Mouse (Mus musculus) gastrocnemius, postnatal 25 days (tissue): Measurements from ENCODE around the gene Pomt2. TPM values are rescaled to one million over a fixed set of nuclear protein-coding genes. Genes with fewer than 3 reads are reported as not detected.

Source experiments
- total RNA-seq, 2 experiments: library from RNA; stranded (reverse); gene quantifications; 1 replicate in 1 of 2; 2 replicates in 1 of 2; pipeline ENCODE4 v1.2.3; 2021

Pomt2 gene
- total RNA-seq, 2 experiments from 2014 or later: 4.7 to 5.0 TPM

Other genes with a start within 250 kb of the Pomt2 start
- gene Cipc, start 200.9 kb downstream of the Pomt2 start, total RNA-seq: 10 to 100 TPM; 22.7 to 32.3 TPM
- gene Zdhhc22, start 157.5 kb downstream of the Pomt2 start, total RNA-seq: not detected
- gene Tmem63c, start 126.6 kb downstream of the Pomt2 start, total RNA-seq: not detected
- gene Ngb, start 45.4 kb downstream of the Pomt2 start, total RNA-seq: under 1 TPM; 0.23 to 0.29 TPM
- gene Gstz1, start 803 bp downstream of the Pomt2 start, total RNA-seq: 10 to 100 TPM; 31.4 to 40.5 TPM
- not detected for gene Samd15, start 51.8 kb upstream of the Pomt2 start, total RNA-seq
- gene Tmed8, start 52.5 kb upstream of the Pomt2 start, total RNA-seq: 1 to 10 TPM; 1.6 to 1.8 TPM
- gene Noxred1, start 90.8 kb upstream of the Pomt2 start, total RNA-seq: under 1 TPM; 0.23 to 0.32 TPM
- gene Vipas39, start 118.3 kb upstream of the Pomt2 start, total RNA-seq: 10 to 100 TPM in 1 of 2 experiments, 1 to 10 TPM in 1; 8.0 to 10.2 TPM
- 100 to 1,000 TPM; 126 to 141 TPM for gene Ahsa1, start 118.5 kb upstream of the Pomt2 start, total RNA-seq
- not detected for gene Ism2, start 151.7 kb upstream of the Pomt2 start, total RNA-seq
- 10 to 100 TPM; 10.3 to 11.4 TPM for gene Sptlc2, start 240.4 kb upstream of the Pomt2 start, total RNA-seq